Mouse (Mus musculus) liver, embryonic 12.5 days (tissue): Measurements from ENCODE around the gene Cwc27. TPM values are rescaled to one million over a fixed set of nuclear protein-coding genes. Genes with fewer than 3 reads are reported as not detected.

Experiments
- ATAC-seq: fragments of 200-750 bp; cut with Nextera tagmentation; 2 replicates; pipeline ENCODE4 v1.8.0; 2017; ENCODE audit warnings: moderate number of reproducible peaks, mild to moderate bottlenecking, moderate library complexity
- H3K27ac ChIP-seq: fragments of 300-500 bp; sonication (generic); 2 replicates; pipeline ENCODE4 v1.5.1; 2016; ENCODE audit warnings: mild to moderate bottlenecking
- H3K27me3 ChIP-seq: fragments of 300-500 bp; sonication (generic); replicated peaks from 2 replicates; pipeline ENCODE4 v1.6.1; 2016; ENCODE audit warnings: mild to moderate bottlenecking, moderate library complexity
- H3K36me3 ChIP-seq: fragments of 300-500 bp; sonication (generic); 2 replicates; pipeline ENCODE4 v1.6.1; 2016; ENCODE audit warnings: mild to moderate bottlenecking, moderate library complexity
- H3K4me1 ChIP-seq: fragments of 300-500 bp; sonication (generic); 2 replicates; pipeline ENCODE4 v1.6.1; 2016
- H3K4me2 ChIP-seq: fragments of 300-500 bp; sonication (generic); 2 replicates; pipeline ENCODE4 v1.6.1; 2016; ENCODE audit warnings: mild to moderate bottlenecking, moderate library complexity
- H3K4me3 ChIP-seq: fragments of 300-500 bp; sonication (generic); 2 replicates; pipeline ENCODE4 v1.5.1; 2016; ENCODE audit warnings: mild to moderate bottlenecking, moderate library complexity
- H3K9ac ChIP-seq: fragments of 300-500 bp; sonication (generic); 2 replicates; pipeline ENCODE4 v1.6.1; 2016; ENCODE audit warnings: mild to moderate bottlenecking, moderate library complexity
- H3K9me3 ChIP-seq: fragments of 300-500 bp; sonication (generic); replicated peaks from 2 replicates; pipeline ENCODE4 v1.6.1; 2016; ENCODE audit warnings: mild to moderate bottlenecking, moderate library complexity
- WGBS: fragments of 180-500 bp; shearing (Covaris S2); methylation state at CpG from one replicate; pipeline ENCODE4 v1.1.7; 2016; ENCODE audit not compliant: insufficient replicate concordance; 5-methylcytosine and 5-hydroxymethylcytosine counted together
- polyA plus RNA-seq: library from polyadenylated mRNA; unstranded; fragments of >200 nt; fragmentation: Nextera tagmentation; extraction: Ambion mirVana; gene quantifications from 2 replicates; pipeline ENCODE4 v1.2.1, GENCODE M21; 2016

Gene Cwc27
- polyA plus RNA-seq, 1 experiment from 2014 or later = 14.8 TPM

DNA sequence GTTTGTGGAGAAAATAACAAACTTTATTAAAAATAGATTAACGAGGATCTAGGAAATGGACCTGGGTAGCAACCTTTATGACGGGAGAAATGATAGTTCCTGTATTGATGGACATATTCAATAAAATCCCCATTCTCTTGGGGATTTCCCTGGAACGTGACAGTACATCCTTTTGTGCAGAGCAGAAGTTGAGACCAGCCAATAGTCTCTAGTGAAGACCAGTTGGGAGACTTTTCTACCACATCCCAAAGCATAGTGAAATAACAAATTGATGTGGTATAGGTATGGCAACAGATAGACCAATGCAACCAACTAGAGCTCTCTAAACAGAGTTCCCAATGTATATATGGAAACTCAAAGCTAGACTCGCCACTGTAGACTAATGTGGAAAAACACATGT, 220.7 kb downstream of the Cwc27 start:
- H3K27me3 ChIP-seq = no peaks in the 10 kb centered on the region

DNA sequence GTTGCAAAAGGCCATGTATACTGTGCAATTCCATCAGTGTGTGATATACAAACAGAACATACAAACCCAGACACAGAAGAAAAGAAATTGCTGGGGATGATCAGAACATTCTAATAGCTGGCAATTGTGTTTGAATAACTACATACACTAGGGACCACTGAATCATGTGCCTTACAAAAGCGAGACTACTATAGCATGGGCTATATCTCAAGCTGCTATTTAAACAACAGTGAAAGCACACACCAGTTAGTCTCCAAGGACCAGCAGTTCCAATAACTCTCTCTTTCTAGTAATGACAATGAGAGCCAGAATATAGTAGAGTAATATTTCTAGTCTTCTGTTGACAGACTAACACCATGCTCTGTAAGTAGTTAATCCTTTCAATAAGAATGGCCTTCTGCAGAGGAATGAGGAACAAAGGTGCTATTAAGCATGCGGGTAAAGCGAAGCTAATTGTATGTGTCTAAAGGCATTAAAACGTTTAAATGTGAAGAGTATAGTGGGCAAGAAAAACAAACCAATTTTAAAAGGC, 222.1 kb downstream of the Cwc27 start:
- Histone ChIP-seq H3K4me3 (no peak overlapping the region), H3K4me1 (no peaks in the 10 kb centered on the region), H3K4me2 (no peak overlapping the region), H3K9me3 (no peaks in the 10 kb centered on the region), H3K27me3 (no peaks in the 10 kb centered on the region), H3K36me3 (no peaks in the 10 kb centered on the region), H3K9ac (no peak overlapping the region), H3K27ac (no peak overlapping the region)
- WGBS = 73% methylated on average over 4 of the region's 4 CpGs
- no peak for ATAC-seq

More for the DNA sequence above, 220.7 kb downstream of the Cwc27 start:
- Histone ChIP-seq H3K27ac (no peak overlapping the region), H3K9me3 (no peaks in the 10 kb centered on the region), H3K9ac (no peak overlapping the region), H3K36me3 (no peaks in the 10 kb centered on the region), H3K4me3 (no peak overlapping the region), H3K4me2 (no peak overlapping the region), H3K4me1 (no peaks in the 10 kb centered on the region)
- ATAC-seq = no peak
- WGBS = 66% methylated on average over 4 of the region's 4 CpGs

DNA sequence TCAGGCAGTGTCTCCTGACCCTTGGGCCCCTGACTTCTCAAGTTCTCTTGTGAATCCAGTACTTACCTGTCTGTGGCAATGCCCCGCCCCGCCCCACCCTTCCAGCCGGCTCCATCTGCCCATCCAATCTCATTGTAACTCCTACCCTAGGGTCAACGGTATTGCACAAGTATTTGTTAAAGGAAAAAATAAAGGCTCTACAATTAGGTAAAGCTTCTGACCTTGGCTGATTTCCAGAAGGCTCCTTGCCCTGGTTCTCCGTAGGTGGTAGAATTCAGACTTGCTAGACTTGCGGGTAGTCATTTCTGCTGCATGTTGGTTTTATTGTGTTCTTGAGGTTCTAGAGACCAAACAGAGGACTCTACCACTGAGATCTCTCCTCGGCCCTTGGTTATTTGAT, 226.0 kb downstream of the Cwc27 start:
- Histone ChIP-seq H3K4me2 (no peak overlapping the region), H3K9me3 (no peaks in the 10 kb centered on the region), H3K4me3 (no peak overlapping the region), H3K4me1 (no peaks in the 10 kb centered on the region), H3K27me3 (no peaks in the 10 kb centered on the region), H3K36me3 (no peaks in the 10 kb centered on the region), H3K9ac (no peak overlapping the region), H3K27ac (no peak overlapping the region)
- 78% methylated on average over 7 of the region's 7 CpGs for WGBS
- no peak for ATAC-seq

DNA sequence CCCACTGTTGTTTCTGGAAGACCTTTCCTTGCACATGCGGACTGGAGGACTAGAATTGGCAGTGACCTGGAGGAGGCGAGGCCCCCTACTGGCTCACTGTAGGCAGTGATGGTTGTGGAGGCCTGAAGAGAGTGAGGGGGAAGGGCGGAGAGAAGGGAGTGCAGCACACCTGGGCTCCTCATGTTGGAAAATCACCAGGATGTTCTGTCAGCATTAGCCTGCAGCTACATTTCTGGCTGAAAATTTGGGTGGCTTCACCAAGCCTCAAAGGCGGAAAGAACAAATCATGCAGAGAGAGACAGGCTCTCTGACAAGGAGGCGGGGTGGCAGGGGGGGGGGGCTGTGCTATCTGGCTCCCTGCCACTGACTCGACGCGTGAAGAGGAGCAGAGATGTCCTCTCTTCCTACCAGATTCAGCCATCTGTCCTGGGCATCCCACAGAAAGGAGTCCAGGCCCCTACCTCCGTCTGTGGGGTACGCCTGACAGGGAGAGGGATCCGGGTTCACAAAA, 226.8 kb downstream of the Cwc27 start:
- no peaks in the 10 kb centered on the region for H3K4me1 ChIP-seq
- no peaks in the 10 kb centered on the region for H3K27me3 ChIP-seq
- no peak overlapping the region for H3K27ac ChIP-seq
- H3K9ac ChIP-seq = no peak overlapping the region
- no peaks in the 10 kb centered on the region for H3K9me3 ChIP-seq
- H3K4me3 ChIP-seq = no peak overlapping the region
- no peak for ATAC-seq
- no peak overlapping the region for H3K4me2 ChIP-seq
- H3K36me3 ChIP-seq = no peaks in the 10 kb centered on the region
- 50% methylated on average over 11 of the region's 11 CpGs for WGBS

DNA sequence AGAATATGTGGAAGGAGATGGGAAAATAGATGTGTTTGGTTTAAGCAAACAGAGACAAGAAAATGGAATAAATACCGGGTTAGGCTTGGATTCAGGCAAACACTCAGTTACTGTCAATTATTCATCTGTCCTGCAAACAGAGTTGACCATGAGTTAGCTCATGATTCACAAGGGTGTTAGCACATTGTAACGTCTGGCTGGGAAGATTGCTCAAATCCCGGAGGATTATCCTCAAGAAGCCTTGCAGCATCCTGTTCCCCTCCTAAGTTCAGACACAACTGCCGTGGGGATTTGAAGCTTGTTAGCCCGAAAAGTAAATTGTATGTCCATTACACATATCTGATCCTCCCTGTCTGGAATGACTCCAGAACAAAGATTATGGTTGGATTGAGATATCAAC, 228.6 kb downstream of the Cwc27 start:
- WGBS = 60% methylated on average over 5 of the region's 5 CpGs
- H3K9me3 ChIP-seq = no peaks in the 10 kb centered on the region
- no peaks in the 10 kb centered on the region for H3K4me1 ChIP-seq
- no peaks in the 10 kb centered on the region for H3K36me3 ChIP-seq
- no peak overlapping the region for H3K27ac ChIP-seq
- no peak overlapping the region for H3K9ac ChIP-seq
- ATAC-seq = no peak
- H3K27me3 ChIP-seq = no peaks in the 10 kb centered on the region
- no peak overlapping the region for H3K4me2 ChIP-seq
- no peak overlapping the region for H3K4me3 ChIP-seq

Other genes with a start within 250 kb of the Cwc27 start
- 10.7 and 10.9 TPM in 2 replicates for gene Srek1ip1, start 24.7 kb downstream of the Cwc27 start, polyA plus RNA-seq
- not detected in 2 replicates for gene Shisal2b, start 46.8 kb upstream of the Cwc27 start, polyA plus RNA-seq
- 0.54 and 0.64 TPM in 2 replicates for gene Rgs7bp, start 237.8 kb upstream of the Cwc27 start, polyA plus RNA-seq